In the genomic region with DNA sequence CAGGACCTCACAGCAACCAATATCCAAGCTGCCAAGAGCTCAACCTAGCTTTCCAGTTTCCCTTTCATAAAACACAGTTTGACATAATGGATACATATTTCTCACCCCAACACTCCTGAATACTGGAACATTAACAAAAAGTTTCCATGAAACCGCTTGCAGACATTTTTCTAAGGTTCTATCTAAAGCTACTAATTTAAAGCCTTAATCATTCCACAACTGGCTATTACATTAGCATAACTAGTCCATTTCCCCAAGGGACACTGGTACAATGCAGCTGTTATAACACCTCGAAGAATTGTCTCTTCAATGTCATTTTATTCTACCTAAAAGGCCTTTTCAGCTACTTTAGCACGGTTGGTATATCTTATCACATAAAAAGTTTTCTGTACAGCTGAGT, we compare ENCODE assay signal across 7 mouse cellular contexts. TPM values are rescaled to one million over a fixed set of nuclear protein-coding genes. Genes with fewer than 3 reads are reported as not detected.
A peak's percentile ranks its signal among the peaks of the same experiment; 100 is the strongest.
DNase-seq lines count a peak whose midpoint lies in the region; ATAC-seq lines count a peak whose summit lies in the region.

No protein-coding gene starts in this region.

- H3K9ac ChIP-seq in lung, embryonic 15.5 days: peak overlapping the region; percentile 94; the same call in 1 of the 2 replicates
- peak overlapping the region; percentile 98 for H3K9ac ChIP-seq in forebrain, embryonic 14.5 days (ENCODE audit: low read length)
- H3K9ac ChIP-seq in limb, embryonic 15.5 days: peak overlapping the region; percentile 87; the same call in 1 of the 2 replicates
- H3K9ac ChIP-seq in stomach, embryonic 15.5 days: peak overlapping the region; percentile 92

- H3K4me2 ChIP-seq in lung, embryonic 15.5 days: peak overlapping the region; percentile 89
- peak overlapping the region; percentile 82 for H3K4me2 ChIP-seq in forebrain, embryonic 14.5 days (ENCODE audit: low read length)
- H3K4me2 ChIP-seq in limb, embryonic 15.5 days: peak overlapping the region; percentile 83
- peak overlapping the region; percentile 61 for H3K4me2 ChIP-seq in stomach, embryonic 15.5 days

- peaks cover 44% of the 10 kb centered on the region for H3K4me1 ChIP-seq in lung, embryonic 15.5 days
- peaks cover 29% of the 10 kb centered on the region for H3K4me1 ChIP-seq in forebrain, embryonic 14.5 days (ENCODE audit: control insufficient read depth, insufficient read depth, low read length)
- peaks cover 39% of the 10 kb centered on the region for H3K4me1 ChIP-seq in limb, embryonic 15.5 days
- H3K4me1 ChIP-seq in stomach, embryonic 15.5 days: peaks cover 10% of the 10 kb centered on the region

- 18% methylated on average over 3 of the region's 3 CpGs for WGBS in lung, embryonic 15.5 days
- WGBS in forebrain, embryonic 14.5 days: 23% methylated on average over 3 of the region's 3 CpGs
- WGBS in limb, embryonic 15.5 days: 13% methylated on average over 3 of the region's 3 CpGs
- 15% methylated on average over 3 of the region's 3 CpGs for whole genome bisulfite sequencing in stomach, embryonic 15.5 days

- no peaks in the 10 kb centered on the region for H3K9me3 ChIP-seq in lung, embryonic 15.5 days
- no peaks in the 10 kb centered on the region for H3K9me3 ChIP-seq in forebrain, embryonic 14.5 days (replicated peaks; ENCODE audit: control insufficient read depth, low read length)
- no peaks in the 10 kb centered on the region for H3K9me3 ChIP-seq in limb, embryonic 15.5 days
- H3K9me3 ChIP-seq in stomach, embryonic 15.5 days: no peaks in the 10 kb centered on the region

- peaks cover 4% of the 10 kb centered on the region; the same call in 1 of the 2 replicates for H3K27me3 ChIP-seq in lung, embryonic 15.5 days
- no peaks in the 10 kb centered on the region for H3K27me3 ChIP-seq in forebrain, embryonic 14.5 days (replicated peaks; ENCODE audit: control insufficient read depth, insufficient read depth, low read length)
- H3K27me3 ChIP-seq in limb, embryonic 15.5 days: no peaks in the 10 kb centered on the region
- no peaks in the 10 kb centered on the region for H3K27me3 ChIP-seq in stomach, embryonic 15.5 days (replicated peaks)

- DNase-seq in lung, postnatal 10 days: no peak
- DNase-seq in forebrain, embryonic 14.5 days (ENCODE audit: low spot score): no peak
- no peak for DNase-seq in gastrocnemius, adult 8-10 months (ENCODE audit: low spot score in 2 of 2)

- H3K4me3 ChIP-seq in lung, embryonic 15.5 days: peak overlapping the region; percentile 96
- H3K4me3 ChIP-seq in forebrain, embryonic 14.5 days (ENCODE audit: low read depth, low read length): peak overlapping the region; percentile 97
- peak overlapping the region; percentile 91 for H3K4me3 ChIP-seq in limb, embryonic 15.5 days
- peak overlapping the region; percentile 95 for H3K4me3 ChIP-seq in stomach, embryonic 15.5 days (replicated peaks)

- 0 out of 2 replicates have a peak, but pooled peaks cover 3% of the 10 kb centered on the region for H3K36me3 ChIP-seq in lung, embryonic 15.5 days
- H3K36me3 ChIP-seq in forebrain, embryonic 14.5 days (ENCODE audit: control insufficient read depth, insufficient read depth, low read length): peaks cover 10% of the 10 kb centered on the region
- H3K36me3 ChIP-seq in limb, embryonic 15.5 days: no peaks in the 10 kb centered on the region
- no peaks in the 10 kb centered on the region for H3K36me3 ChIP-seq in stomach, embryonic 15.5 days

- H3K27ac ChIP-seq in lung, embryonic 15.5 days: no peak overlapping the region
- H3K27ac ChIP-seq in forebrain, embryonic 14.5 days (ENCODE audit: low read depth, low read length): 0 out of 2 replicates have a peak overlapping the region, but pooled peaks have one; percentile 35
- H3K27ac ChIP-seq in limb, embryonic 15.5 days: peak overlapping the region; percentile 54; the same call in 1 of the 2 replicates
- peak overlapping the region; percentile 96; the same call in 1 of the 2 replicates for H3K27ac ChIP-seq in stomach, embryonic 15.5 days

- no peak for ATAC-seq in lung, embryonic 15.5 days (ENCODE audit: borderline replicate concordance, extremely low read depth, low FRiP score, low TSS enrichment)
- no peak for ATAC-seq in forebrain, embryonic 14.5 days
- ATAC-seq in limb, embryonic 15.5 days (ENCODE audit: insufficient number of reproducible peaks, low FRiP score, low TSS enrichment, low read depth): no peak
- no peak for ATAC-seq in stomach, embryonic 15.5 days (ENCODE audit: insufficient read depth, low FRiP score, low read depth)
- ATAC-seq in frontal cortex, adult (ENCODE audit: low TSS enrichment): no peak

RNA-seq across cellular contexts. Expression of a gene that starts 6.0 kb away (rescaled TPM):
- 13.5 and 14.6 TPM in 2 replicates for polyA plus RNA-seq in lung, embryonic 15.5 days (2015; fragmentation: Nextera tagmentation; extraction: Ambion mirVana)
- 46.5 and 51.1 TPM in 2 replicates for polyA plus RNA-seq in forebrain, embryonic 14.5 days (2014; fragmentation: Nextera tagmentation; extraction: Ambion mirVana)
- polyA plus RNA-seq in limb, embryonic 15.5 days (2015; fragmentation: Nextera tagmentation; extraction: Ambion mirVana): 20.5 and 21.8 TPM in 2 replicates
- 49.6 and 53.1 TPM in 2 replicates for polyA plus RNA-seq in stomach, embryonic 15.5 days (2015; fragmentation: Nextera tagmentation; extraction: Ambion mirVana)
- 10 to 100 TPM; 36.9 to 46.0 (median 41.8) TPM for total RNA-seq in gastrocnemius, adult 8-10 months (2022)
